Mouse (Mus musculus) erythroblast, embryonic 14.5 days (primary cell): Measurements from ENCODE around the gene Crabp2. TPM values are rescaled to one million over a fixed set of nuclear protein-coding genes. Genes with fewer than 3 reads are reported as not detected.

Experiments
- H3K27me3 ChIP-seq: 2 replicates; pipeline ENCODE4 v1.6.1; 2012; ENCODE audit warnings: inconsistent platforms; ENCODE audit not compliant: control insufficient read depth
- H3K36me3 ChIP-seq: 2 replicates; pipeline ENCODE4 v1.6.1; 2012; ENCODE audit warnings: mild to moderate bottlenecking, inconsistent platforms; ENCODE audit not compliant: control insufficient read depth
- H3K4me1 ChIP-seq: 2 replicates; pipeline ENCODE4 v1.6.1; 2012; ENCODE audit warnings: inconsistent platforms; ENCODE audit not compliant: control insufficient read depth
- H3K4me3 ChIP-seq: replicated peaks from 2 replicates; pipeline ENCODE3; 2012; ENCODE audit warnings: moderate library complexity, mild to moderate bottlenecking, inconsistent platforms
- H3K9me3 ChIP-seq: 2 replicates; pipeline ENCODE4 v1.6.1; 2012; ENCODE audit warnings: low read length, inconsistent platforms, mixed read lengths; ENCODE audit not compliant: control insufficient read depth
- GATA1 ChIP-seq: IDR thresholded peaks from 2 replicates; pipeline ENCODE4 v1.6.1; 2012; ENCODE audit warnings: low read length, inconsistent platforms, mixed read lengths
- TAL1 ChIP-seq: IDR thresholded peaks from 3 replicates; pipeline ENCODE4 v1.6.1; 2012; ENCODE audit warnings: low read length, inconsistent platforms, mixed read lengths
- polyA plus RNA-seq: library from polyadenylated mRNA; stranded (reverse); fragments of >175 nt; gene quantifications from 2 replicates; pipeline ENCODE4 v1.2.3, GENCODE M21; 2012

The Crabp2 gene
- polyA plus RNA-seq, 1 experiment = not detected

- H3K27me3 ChIP-seq = peaks cover 100% of the 10 kb centered on the region
- peaks cover 2% of the 10 kb centered on the region for H3K4me1 ChIP-seq
- TF ChIP-seq TAL1 (no peak), GATA1 (no peak)
- no peaks in the 10 kb centered on the region; the same call in 1 of the 2 replicates for H3K9me3 ChIP-seq
- peaks cover 3% of the 10 kb centered on the region for H3K36me3 ChIP-seq
- H3K4me3 ChIP-seq = no peak overlapping the region
Observed at GRCm38 (mm10) chr3:87949266-87949954, 944 bp downstream of the Crabp2 start.

GRCm38 (mm10) chr3:87949955-87950515 lies 1.6 kb downstream of the Crabp2 start:
- Histone ChIP-seq H3K4me1 (peaks cover 2% of the 10 kb centered on the region), H3K27me3 (peaks cover 100% of the 10 kb centered on the region), H3K9me3 (no peaks in the 10 kb centered on the region; the same call in 1 of the 2 replicates), H3K36me3 (no peaks in the 10 kb centered on the region), H3K4me3 (no peak overlapping the region)
- TF ChIP-seq TAL1 (no peak), GATA1 (no peak)

- H3K9me3 ChIP-seq = no peaks in the 10 kb centered on the region; the same call in 1 of the 2 replicates
- peaks cover 96% of the 10 kb centered on the region for H3K27me3 ChIP-seq
- peaks cover under 1% of the 10 kb centered on the region for H3K4me1 ChIP-seq
- no peak for TF ChIP-seq TAL1
- no peak for TF ChIP-seq GATA1
- H3K36me3 ChIP-seq = no peaks in the 10 kb centered on the region
- H3K4me3 ChIP-seq = no peak overlapping the region
Observed at GRCm38 (mm10) chr3:87951946-87952345, 3.5 kb downstream of the Crabp2 start.

- H3K36me3 ChIP-seq = no peaks in the 10 kb centered on the region
Observed at GRCm38 (mm10) chr3:87952440-87952839, 4.0 kb downstream of the Crabp2 start.

GRCm38 (mm10) chr3:87958056-87958455 lies 9.6 kb downstream of the Crabp2 start:
- TF ChIP-seq TAL1 = no peak
- peaks cover 5% of the 10 kb centered on the region; the same call in 1 of the 2 replicates for H3K4me1 ChIP-seq

More at GRCm38 (mm10) chr3:87952440-87952839, 4.0 kb downstream of the Crabp2 start:
- Histone ChIP-seq H3K27me3 (peaks cover 93% of the 10 kb centered on the region), H3K4me1 (no peaks in the 10 kb centered on the region; the same call in 1 of the 2 replicates), H3K4me3 (no peak overlapping the region), H3K9me3 (no peaks in the 10 kb centered on the region; the same call in 1 of the 2 replicates)
- TF ChIP-seq GATA1 (no peak), TAL1 (no peak)

GRCm38 (mm10) chr3:87958476-87958875 lies 10.0 kb downstream of the Crabp2 start:
- H3K27me3 ChIP-seq = peaks cover 80% of the 10 kb centered on the region
- H3K9me3 ChIP-seq = no peaks in the 10 kb centered on the region
- no peak overlapping the region for H3K4me3 ChIP-seq
- TF ChIP-seq GATA1 = no peak
- TF ChIP-seq TAL1 = no peak
- H3K36me3 ChIP-seq = no peaks in the 10 kb centered on the region
- peaks cover 5% of the 10 kb centered on the region; the same call in 1 of the 2 replicates for H3K4me1 ChIP-seq

More at GRCm38 (mm10) chr3:87958056-87958455, 9.6 kb downstream of the Crabp2 start:
- H3K27me3 ChIP-seq = peaks cover 82% of the 10 kb centered on the region
- H3K9me3 ChIP-seq = no peaks in the 10 kb centered on the region
- no peak overlapping the region for H3K4me3 ChIP-seq
- no peaks in the 10 kb centered on the region for H3K36me3 ChIP-seq

- H3K9me3 ChIP-seq = no peaks in the 10 kb centered on the region
- no peak overlapping the region for H3K4me3 ChIP-seq
- H3K4me1 ChIP-seq = peaks cover 5% of the 10 kb centered on the region; the same call in 1 of the 2 replicates
- no peaks in the 10 kb centered on the region for H3K36me3 ChIP-seq
- TF ChIP-seq GATA1 (no peak), TAL1 (no peak)
- peaks cover 76% of the 10 kb centered on the region for H3K27me3 ChIP-seq
Observed at GRCm38 (mm10) chr3:87958967-87959366, 10.5 kb downstream of the Crabp2 start.

GRCm38 (mm10) chr3:87959371-87959770 lies 10.9 kb downstream of the Crabp2 start:
- H3K27me3 ChIP-seq = peaks cover 72% of the 10 kb centered on the region
- TF ChIP-seq TAL1 (no peak), GATA1 (no peak)
- peaks cover 5% of the 10 kb centered on the region; the same call in 1 of the 2 replicates for H3K4me1 ChIP-seq
- H3K36me3 ChIP-seq = no peaks in the 10 kb centered on the region
- no peak overlapping the region for H3K4me3 ChIP-seq
- no peaks in the 10 kb centered on the region for H3K9me3 ChIP-seq

GRCm38 (mm10) chr3:87960191-87960585 lies 11.7 kb downstream of the Crabp2 start:
- Histone ChIP-seq H3K9me3 (no peaks in the 10 kb centered on the region), H3K36me3 (no peaks in the 10 kb centered on the region), H3K4me3 (peak overlapping the region; percentile 18), H3K4me1 (peaks cover 5% of the 10 kb centered on the region; the same call in 1 of the 2 replicates), H3K27me3 (peaks cover 63% of the 10 kb centered on the region)
- no peak for TF ChIP-seq GATA1
- TF ChIP-seq TAL1 = no peak
